Comparison of ENCODE assay signal across 8 mouse cellular contexts in genomic region chr14:26579346-26580343, GRCm38 (mm10). TPM values are rescaled to one million over a fixed set of nuclear protein-coding genes. Genes with fewer than 3 reads are reported as not detected.
DNase-seq lines count a peak whose midpoint lies in the region; ATAC-seq lines count a peak whose summit lies in the region.

No protein-coding gene starts in this region.

- ATAC-seq in embryonic facial prominence, embryonic 14.5 days (ENCODE audit: low read depth), result peak; percentile 97
- peak; percentile 97 for ATAC-seq in kidney, embryonic 14.5 days (ENCODE audit: low FRiP score, low TSS enrichment)
- peak; percentile 94 for ATAC-seq in limb, embryonic 15.5 days (ENCODE audit: insufficient number of reproducible peaks, low FRiP score, low TSS enrichment, low read depth)

- peak; percentile 72 for DNase-seq in 3T3-L1 (ENCODE audit: low read depth, low spot score)
- peak; percentile 73 to 77 for DNase-seq in adrenal gland, postnatal 4 days (ENCODE audit: low spot score in 2 of 2)
- peak; percentile 97 for DNase-seq in embryonic facial prominence, embryonic 14.5 days (ENCODE audit: low spot score)
- peak; percentile 90 to 91 for DNase-seq in heart, adult 9 months (ENCODE audit: low spot score in 2 of 2)
- peak; percentile 63 to 76 for DNase-seq in monocyte, adult 2 months (ENCODE audit: low read depth in 1 of 2, low spot score in 2 of 2)
- peak; percentile 94 for DNase-seq in spleen, postnatal 36 days (ENCODE audit: low spot score in 2 of 2)

- no peaks in the 10 kb centered on the region for H3K9me3 ChIP-seq in embryonic facial prominence, embryonic 14.5 days (ENCODE audit: control insufficient read depth, low read length)
- no peaks in the 10 kb centered on the region for H3K9me3 ChIP-seq in kidney, embryonic 14.5 days (ENCODE audit: control insufficient read depth, low read length)
- no peaks in the 10 kb centered on the region for H3K9me3 ChIP-seq in limb, embryonic 15.5 days

- under 1% methylated on average over 48 of the region's 79 CpGs for WGBS in embryonic facial prominence, embryonic 14.5 days
- WGBS in kidney, embryonic 14.5 days, result under 1% methylated on average over 72 of the region's 79 CpGs
- WGBS in limb, embryonic 15.5 days, result under 1% methylated on average over 66 of the region's 79 CpGs

- H3K36me3 ChIP-seq in embryonic facial prominence, embryonic 14.5 days (ENCODE audit: control insufficient read depth, insufficient read depth, low read length), result 0 out of 2 replicates have a peak, but pooled peaks cover 5% of the 10 kb centered on the region
- H3K36me3 ChIP-seq in kidney, embryonic 14.5 days (ENCODE audit: control insufficient read depth, insufficient read depth, low read length), result no peaks in the 10 kb centered on the region
- 0 out of 2 replicates have a peak, but pooled peaks cover 4% of the 10 kb centered on the region for H3K36me3 ChIP-seq in limb, embryonic 15.5 days

- H3K4me3 ChIP-seq in embryonic facial prominence, embryonic 14.5 days (ENCODE audit: low read depth, low read length), result peak overlapping the region; percentile 96
- peak overlapping the region; percentile 93 for H3K4me3 ChIP-seq in kidney, embryonic 14.5 days (ENCODE audit: low read length)
- peak overlapping the region; percentile 95 for H3K4me3 ChIP-seq in limb, embryonic 15.5 days

- peaks cover 5% of the 10 kb centered on the region; the same call in 1 of the 2 replicates for H3K4me1 ChIP-seq in embryonic facial prominence, embryonic 14.5 days (ENCODE audit: control insufficient read depth, insufficient read depth, low read length)
- H3K4me1 ChIP-seq in kidney, embryonic 14.5 days (ENCODE audit: control insufficient read depth, insufficient read depth, low read length), result peaks cover 4% of the 10 kb centered on the region; the same call in 1 of the 2 replicates
- H3K4me1 ChIP-seq in limb, embryonic 15.5 days, result peaks cover 4% of the 10 kb centered on the region; the same call in 1 of the 2 replicates

- no peaks in the 10 kb centered on the region for H3K27me3 ChIP-seq in embryonic facial prominence, embryonic 14.5 days (replicated peaks; ENCODE audit: control insufficient read depth, insufficient read depth, low read length)
- H3K27me3 ChIP-seq in kidney, embryonic 14.5 days (ENCODE audit: control insufficient read depth, insufficient read depth, low read length), result no peaks in the 10 kb centered on the region
- H3K27me3 ChIP-seq in limb, embryonic 15.5 days, result no peaks in the 10 kb centered on the region

- H3K27ac ChIP-seq in embryonic facial prominence, embryonic 14.5 days (replicated peaks; ENCODE audit: low read depth, low read length), result peak overlapping the region; percentile 97
- peak overlapping the region; percentile 99 for H3K27ac ChIP-seq in kidney, embryonic 14.5 days (ENCODE audit: low read depth, low read length)
- H3K27ac ChIP-seq in limb, embryonic 15.5 days, result peak overlapping the region; percentile 98

- H3K9ac ChIP-seq in embryonic facial prominence, embryonic 14.5 days (ENCODE audit: low read depth, low read length), result peak overlapping the region; percentile 100
- peak overlapping the region; percentile 99 for H3K9ac ChIP-seq in kidney, embryonic 14.5 days (ENCODE audit: low read depth, low read length)
- H3K9ac ChIP-seq in limb, embryonic 15.5 days, result peak overlapping the region; percentile 100

- peak overlapping the region; percentile 69 for H3K4me2 ChIP-seq in embryonic facial prominence, embryonic 14.5 days (ENCODE audit: low read depth, low read length)
- peak overlapping the region; percentile 68 for H3K4me2 ChIP-seq in kidney, embryonic 14.5 days (replicated peaks; ENCODE audit: low read depth, low read length)
- H3K4me2 ChIP-seq in limb, embryonic 15.5 days, result peak overlapping the region; percentile 50

RNA-seq across cellular contexts. Expression of gene Dennd6a, which starts 6.0 kb away (rescaled TPM):
- total RNA-seq in adrenal gland, postnatal 4 days (2021), result 10 to 100 TPM; 38.9 to 39.1 TPM
- 27.8 and 28.5 TPM in 2 replicates for polyA plus RNA-seq in embryonic facial prominence, embryonic 14.5 days (2014; fragmentation: Nextera tagmentation; extraction: Ambion mirVana)
- polyA plus RNA-seq in kidney, embryonic 14.5 days (2014; fragmentation: Nextera tagmentation; extraction: Ambion mirVana), result 41.8 and 46.3 TPM in 2 replicates
- 20.3 and 24.3 TPM in 2 replicates for polyA plus RNA-seq in limb, embryonic 15.5 days (2015; fragmentation: Nextera tagmentation; extraction: Ambion mirVana)

RNA-seq across cellular contexts. Expression of gene Slmap, which starts 44.9 kb away (rescaled TPM):
- 10 to 100 TPM; 74.0 to 79.3 TPM for total RNA-seq in adrenal gland, postnatal 4 days (2021)
- polyA plus RNA-seq in embryonic facial prominence, embryonic 14.5 days (2014; fragmentation: Nextera tagmentation; extraction: Ambion mirVana), result 28.0 and 28.9 TPM in 2 replicates
- polyA plus RNA-seq in kidney, embryonic 14.5 days (2014; fragmentation: Nextera tagmentation; extraction: Ambion mirVana), result 19.5 and 26.8 TPM in 2 replicates
- 18.8 and 20.2 TPM in 2 replicates for polyA plus RNA-seq in limb, embryonic 15.5 days (2015; fragmentation: Nextera tagmentation; extraction: Ambion mirVana)

RNA-seq across cellular contexts. Expression of gene Arf4, which starts 58.2 kb away (rescaled TPM):
- 100 to 1,000 TPM; 182 to 190 TPM for total RNA-seq in adrenal gland, postnatal 4 days (2021)
- polyA plus RNA-seq in embryonic facial prominence, embryonic 14.5 days (2014; fragmentation: Nextera tagmentation; extraction: Ambion mirVana), result 692 and 697 TPM in 2 replicates
- 549 and 626 TPM in 2 replicates for polyA plus RNA-seq in kidney, embryonic 14.5 days (2014; fragmentation: Nextera tagmentation; extraction: Ambion mirVana)
- 712 and 733 TPM in 2 replicates for polyA plus RNA-seq in limb, embryonic 15.5 days (2015; fragmentation: Nextera tagmentation; extraction: Ambion mirVana)

Comparison
In these comparisons a context has a peak if more than half of its experiments do, and no peak if none do; other contexts are left out.
1. Peak in every context shown above with its lines: DNase-seq, ATAC-seq, H3K4me3 ChIP-seq and H3K27ac ChIP-seq.